Mouse (Mus musculus) MEL (cell line): ENCODE measurements around the gene Figla. TPM values are rescaled to one million over a fixed set of nuclear protein-coding genes. Genes with fewer than 3 reads are reported as not detected.
"Not testable (repeated sequence)": the region's sequence is repeated elsewhere in the genome, so short reads cannot be mapped to it uniquely, and the experiment has no call there.

Experiments
- DNase-seq: peaks from one replicate; pipeline ENCODE4 v3.0.0; 2011; ENCODE audit warnings: low read depth, low spot score
- H3K27ac ChIP-seq: 2 replicates; pipeline ENCODE4 v1.5.1; 2012; ENCODE audit warnings: low read depth, mild to moderate bottlenecking, control low read depth, low read length, moderate library complexity; ENCODE audit not compliant: control insufficient read depth
- H3K27me3 ChIP-seq, 2 experiments: fragments of 150-350 bp in 1 of 2; sonication (generic) in 1 of 2; 2 replicates each; pipeline ENCODE4 v1.6.1; 2012; ENCODE audit warnings: low read length in 2 of 2, mild to moderate bottlenecking in 2 of 2, improper control_type of control experiment in 1 of 2, moderate library complexity in 1 of 2; ENCODE audit not compliant: insufficient read depth in 2 of 2, control insufficient read depth in 1 of 2
- H3K36me3 ChIP-seq, 2 experiments: 2 replicates each; pipeline ENCODE4 v1.6.1; 2012 to 2014; ENCODE audit warnings: low read length in 2 of 2, improper control_type of control experiment in 1 of 2, inconsistent platforms in 1 of 2, mild to moderate bottlenecking in 1 of 2; ENCODE audit not compliant: insufficient read depth in 2 of 2, control insufficient read depth in 1 of 2
- H3K4me1 ChIP-seq, 2 experiments: fragments of 150-350 bp in 1 of 2; sonication (generic) in 1 of 2; 2 replicates each; pipeline ENCODE4 v1.6.1; 2012; ENCODE audit warnings: low read length in 2 of 2, improper control_type of control experiment in 1 of 2, mild to moderate bottlenecking in 1 of 2; ENCODE audit not compliant: insufficient read depth in 2 of 2, control insufficient read depth in 1 of 2
- H3K4me3 ChIP-seq, 2 experiments: fragments of 150-350 bp in 1 of 2; sonication (generic) in 1 of 2; 2 replicates each; pipeline ENCODE4 v1.5.1; 2012; ENCODE audit warnings: low read depth in 2 of 2, low read length in 2 of 2, mild to moderate bottlenecking in 2 of 2, moderate library complexity in 2 of 2, control low read depth in 1 of 2, improper control_type of control experiment in 1 of 2; ENCODE audit not compliant: control insufficient read depth in 1 of 2, insufficient read depth in 1 of 2
- H3K79me2 ChIP-seq: 2 replicates; pipeline ENCODE4 v1.6.1; 2012; ENCODE audit warnings: mild to moderate bottlenecking, low read length, moderate library complexity; ENCODE audit not compliant: control insufficient read depth, poor library complexity, insufficient read depth
- H3K9ac ChIP-seq: 2 replicates; pipeline ENCODE4 v1.6.1; 2012; ENCODE audit warnings: low read depth, mild to moderate bottlenecking, control low read depth, low read length, moderate library complexity; ENCODE audit not compliant: control insufficient read depth, poor library complexity, severe bottlenecking
- H3K9me3 ChIP-seq: fragments of 150-350 bp; sonication (generic); replicated peaks from 2 replicates; pipeline ENCODE4 v1.6.1; 2012; ENCODE audit warnings: mild to moderate bottlenecking, low read length, improper control_type of control experiment, moderate library complexity; ENCODE audit not compliant: insufficient read depth
- CHD1 ChIP-seq: IDR thresholded peaks from 2 replicates; pipeline ENCODE4 v1.6.1; 2012; ENCODE audit warnings: low read depth, mild to moderate bottlenecking, inconsistent platforms, low read length, improper control_type of control experiment
- CHD2 ChIP-seq: IDR thresholded peaks from 2 replicates; pipeline ENCODE4 v1.6.1; 2011; ENCODE audit warnings: low read length, improper control_type of control experiment
- CTCF ChIP-seq, 3 experiments: IDR thresholded peaks in 2 of 3; conservative IDR thresholded peaks in 1 of 3; 2 replicates each; pipeline ENCODE4 v1.5.1; 2011 to 2012; ENCODE audit warnings: low read length in 3 of 3, low read depth in 2 of 3, mild to moderate bottlenecking in 2 of 3, improper control_type of control experiment in 1 of 3, inconsistent platforms in 1 of 3, mixed read lengths in 1 of 3, moderate library complexity in 1 of 3; ENCODE audit not compliant: control insufficient read depth in 1 of 3, insufficient read depth in 1 of 3, poor library complexity in 1 of 3, severe bottlenecking in 1 of 3
- E2F4 ChIP-seq: IDR thresholded peaks from 2 replicates; pipeline ENCODE4 v1.6.1; 2011; ENCODE audit warnings: low read depth, low read length, improper control_type of control experiment, borderline replicate concordance
- JUND ChIP-seq: IDR thresholded peaks from 2 replicates; pipeline ENCODE4 v1.6.1; 2011; ENCODE audit warnings: low read depth, mild to moderate bottlenecking, improper control_type of control experiment, low read length
- NELFE ChIP-seq: IDR thresholded peaks from 2 replicates; pipeline ENCODE4 v1.6.1; 2011; ENCODE audit warnings: low read depth, low read length, improper control_type of control experiment
- NRF1 ChIP-seq: IDR thresholded peaks from 2 replicates; pipeline ENCODE4 v1.6.1; 2014; ENCODE audit warnings: low read depth, mild to moderate bottlenecking, inconsistent platforms, low read length, improper control_type of control experiment, moderate library complexity; ENCODE audit not compliant: poor library complexity, insufficient read depth, severe bottlenecking
- POLR2AphosphoS5 ChIP-seq: IDR thresholded peaks from 2 replicates; pipeline ENCODE4 v1.6.1; 2012; ENCODE audit warnings: low read depth, borderline replicate concordance, mild to moderate bottlenecking, inconsistent platforms, low read length, moderate library complexity, mixed read lengths
- RAD21 ChIP-seq: IDR thresholded peaks from 2 replicates; pipeline ENCODE4 v1.6.1; 2011; ENCODE audit warnings: mild to moderate bottlenecking, low read depth, low read length, improper control_type of control experiment
- SIN3A ChIP-seq: IDR thresholded peaks from 2 replicates; pipeline ENCODE4 v1.6.1; 2012; ENCODE audit warnings: low read length, improper control_type of control experiment, inconsistent platforms
- TAL1 ChIP-seq: IDR thresholded peaks from 2 replicates; pipeline ENCODE4 v1.6.1; 2012; ENCODE audit warnings: mild to moderate bottlenecking, inconsistent platforms, low read length, moderate library complexity, mixed read lengths
- TBP ChIP-seq: IDR thresholded peaks from 2 replicates; pipeline ENCODE4 v1.8.0; 2011; ENCODE audit warnings: low read depth, low read length, improper control_type of control experiment
- TCF12 ChIP-seq: IDR thresholded peaks from 2 replicates; pipeline ENCODE4 v1.6.1; 2014; ENCODE audit warnings: low read depth, mild to moderate bottlenecking, inconsistent platforms, low read length, improper control_type of control experiment, moderate library complexity
- ZC3H11A ChIP-seq: IDR thresholded peaks from 2 replicates; pipeline ENCODE4 v1.6.1; 2012; ENCODE audit warnings: low read depth, mild to moderate bottlenecking, inconsistent platforms, low read length, improper control_type of control experiment
- polyA plus RNA-seq, 2 experiments: library from polyadenylated mRNA; stranded (reverse) in 1 of 2; unstranded in 1 of 2; fragments of >175 nt in 1 of 2; fragments of >200 nt in 1 of 2; gene quantifications; 2 replicates each; pipeline versions ENCODE4 v1.2.1 to v1.2.4; 2012; ENCODE audit warnings: low replicate concordance in 2 of 2, low read depth in 1 of 2; ENCODE audit not compliant: insufficient read length in 2 of 2, insufficient read depth in 1 of 2, missing spikeins in 1 of 2
- total RNA-seq: library from RNA; depleted of rRNA; stranded (reverse); fragments of 300-350 nt; gene quantifications from 2 replicates; pipeline ENCODE4 v1.2.3, GENCODE M21; 2012

Gene Figla
- total and polyA plus RNA-seq, 3 experiments: not detected

DNA sequence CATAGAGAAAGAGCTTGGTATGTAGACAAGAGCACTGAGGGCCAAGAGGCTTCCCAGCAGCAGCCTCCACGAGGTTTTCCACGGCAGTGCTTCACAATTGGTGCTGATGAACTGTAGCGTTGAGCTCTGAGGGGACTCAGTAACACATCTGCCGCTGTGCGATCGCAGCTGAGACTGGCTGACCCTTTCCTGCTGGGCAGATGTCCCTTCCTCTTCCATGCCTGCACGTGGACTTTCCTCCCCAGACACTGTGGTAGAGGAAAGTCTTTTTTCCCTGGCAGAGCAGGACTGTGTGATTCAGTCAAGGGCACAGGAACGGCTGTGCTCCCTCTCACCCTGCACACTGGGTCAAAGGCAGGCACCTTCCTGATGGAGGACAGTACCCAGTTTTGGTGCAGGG, 31.6 kb upstream of the Figla start:
- no peak for TF ChIP-seq TCF12
- TF ChIP-seq CTCF (IDR thresholded peaks at IDR 0.05 in 2 of 3, conservative IDR thresholded peaks at IDR 0.05 in 1 of 3; ENCODE audit: control insufficient read depth in 1 of 3, insufficient read depth in 1 of 3, low read depth in 2 of 3, low read length in 3 of 3, poor library complexity in 1 of 3, severe bottlenecking in 1 of 3): no peak
- TF ChIP-seq NELFE: no peak
- no peak for TF ChIP-seq CHD1
- TF ChIP-seq ZC3H11A: no peak
- no peak for TF ChIP-seq POLR2AphosphoS5
- no peak for TF ChIP-seq RAD21
- TF ChIP-seq CHD2: no peak
- TF ChIP-seq SIN3A: no peak
- no peak for TF ChIP-seq E2F4
- no peak for TF ChIP-seq JUND
- no peak for TF ChIP-seq TBP
- no peak for TF ChIP-seq TAL1
- TF ChIP-seq NRF1: no peak
- no peak overlapping the region for H3K27ac ChIP-seq
- no peaks in the 10 kb centered on the region for H3K4me1 ChIP-seq
- no peak for DNase-seq
- no peak overlapping the region for H3K4me3 ChIP-seq
- no peaks in the 10 kb centered on the region for H3K79me2 ChIP-seq
- H3K36me3 ChIP-seq: no peaks in the 10 kb centered on the region
- no peaks in the 10 kb centered on the region; the same call in 1 of the 2 replicates for H3K9me3 ChIP-seq
- H3K9ac ChIP-seq: no peak overlapping the region
- no peaks in the 10 kb centered on the region for H3K27me3 ChIP-seq

DNA sequence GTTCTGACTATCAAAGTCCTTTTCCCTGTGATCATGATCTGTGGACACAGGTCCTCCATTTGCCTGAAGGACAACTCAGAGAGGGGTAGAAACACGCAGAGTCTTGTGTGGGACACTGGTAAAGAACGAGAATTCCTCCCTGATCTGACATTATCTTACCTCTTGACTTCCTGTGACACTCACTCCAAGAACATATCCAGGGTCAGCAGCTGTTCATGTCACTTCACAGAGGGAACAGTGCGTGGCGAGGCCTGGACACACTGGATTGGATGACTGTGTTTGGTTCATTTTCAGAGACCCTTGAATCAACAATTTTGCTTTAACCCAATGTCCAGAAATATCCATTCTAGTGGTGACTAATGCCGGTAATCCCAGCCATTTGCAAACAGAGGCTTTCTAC, 26.4 kb upstream of the Figla start:
- not testable (repeated sequence) for H3K79me2 ChIP-seq, DNase-seq, H3K4me1 ChIP-seq, H3K4me3 ChIP-seq, H3K9me3 ChIP-seq, H3K36me3 ChIP-seq, H3K9ac ChIP-seq, H3K27ac ChIP-seq, H3K27me3 ChIP-seq

- H3K27ac ChIP-seq, H3K36me3 ChIP-seq, H3K9me3 ChIP-seq, H3K9ac ChIP-seq, H3K4me1 ChIP-seq, H3K4me3 ChIP-seq, H3K79me2 ChIP-seq, DNase-seq, H3K27me3 ChIP-seq: not testable (repeated sequence)
Measured at GRCm38 (mm10) chr6:85990774-85991173, 25.2 kb upstream of the Figla start.
